Mouse (Mus musculus): Measurements from ENCODE around the gene Chaf1a. TPM values are rescaled to one million over a fixed set of nuclear protein-coding genes. Genes with fewer than 3 reads are reported as not detected.

The Chaf1a gene
- total RNA-seq, 2 experiments from 2014 or later, result 0.46 to 0.59 TPM

GRCm38 (mm10) chr17:56022989-56023290 lies 17.3 kb upstream of the Chaf1a start:
- H3K27ac ChIP-seq, result peak overlapping the region; percentile 89
- H3K4me3 ChIP-seq, result no peak overlapping the region
- no peak for TF ChIP-seq CTCF (IDR thresholded peaks at IDR 0.05)
- DNase-seq, result no peak
- intact Hi-C loops (cut with DNase I), result no loop called here

- intact Hi-C loops (cut with DNase I), result no loop called here
- H3K4me3 ChIP-seq, result no peak overlapping the region
- peak overlapping the region; percentile 89 for H3K27ac ChIP-seq
- peak; percentile 29 for DNase-seq
- no peak for TF ChIP-seq CTCF (IDR thresholded peaks at IDR 0.05)
These were observed 16.9 kb upstream of the Chaf1a start for GRCm38 (mm10) chr17:56023386-56023785.

GRCm38 (mm10) chr17:56024476-56024875 lies 15.8 kb upstream of the Chaf1a start:
- peak; percentile 34 for DNase-seq
- no peak overlapping the region for H3K4me3 ChIP-seq
- no peak for TF ChIP-seq CTCF (IDR thresholded peaks at IDR 0.05)
- H3K27ac ChIP-seq, result peak overlapping the region; percentile 89
- intact Hi-C loops (cut with DNase I), result no loop called here

DNA sequence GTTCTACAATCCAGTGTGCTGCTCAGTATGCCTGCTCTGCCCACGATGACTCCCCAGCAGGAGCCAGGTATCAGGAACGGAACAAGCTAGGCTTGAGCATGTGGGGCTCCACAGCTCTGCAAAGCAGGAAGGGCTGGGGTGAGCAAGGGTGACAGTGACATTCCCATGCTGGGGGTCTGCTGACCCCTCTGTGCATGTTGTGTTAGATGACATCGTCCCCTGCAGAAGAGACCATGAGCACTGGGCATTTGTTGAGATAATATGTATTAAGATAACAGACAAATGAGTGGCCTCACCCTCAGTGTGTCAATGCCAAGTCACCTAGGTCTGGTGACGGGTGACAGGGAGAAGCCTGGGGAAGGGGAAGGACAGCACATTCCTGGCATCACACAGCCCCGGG lies 15.3 kb upstream of the Chaf1a start:
- no peak for TF ChIP-seq CTCF (IDR thresholded peaks at IDR 0.05)
- no peak for DNase-seq
- H3K4me3 ChIP-seq, result no peak overlapping the region
- peak overlapping the region; percentile 89 for H3K27ac ChIP-seq
- intact Hi-C loops (cut with DNase I), result no loop called here

DNA sequence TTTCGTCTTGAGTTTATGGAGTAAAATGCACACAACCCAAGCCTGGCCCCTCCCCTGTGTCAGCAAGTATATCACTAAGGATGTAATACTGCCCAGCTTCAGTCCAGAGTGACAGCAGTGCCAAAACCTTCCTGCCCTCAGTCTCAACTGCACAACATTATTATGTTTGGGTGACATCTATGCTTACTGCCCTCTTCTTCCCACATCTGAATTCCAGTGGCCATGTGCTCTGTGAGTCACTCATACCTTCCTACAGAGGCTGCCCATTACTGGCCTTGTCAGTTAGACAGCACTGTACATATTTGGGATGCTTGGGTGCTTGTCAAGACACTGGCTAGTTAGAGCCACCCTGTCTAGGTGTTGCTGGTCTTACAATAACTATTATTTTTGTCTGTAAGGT lies 13.9 kb upstream of the Chaf1a start:
- no peak for DNase-seq
- no peak for TF ChIP-seq CTCF (IDR thresholded peaks at IDR 0.05)
- intact Hi-C loops (cut with DNase I), result no loop called here
- H3K4me3 ChIP-seq, result no peak overlapping the region
- H3K27ac ChIP-seq, result peak overlapping the region; percentile 89

DNA sequence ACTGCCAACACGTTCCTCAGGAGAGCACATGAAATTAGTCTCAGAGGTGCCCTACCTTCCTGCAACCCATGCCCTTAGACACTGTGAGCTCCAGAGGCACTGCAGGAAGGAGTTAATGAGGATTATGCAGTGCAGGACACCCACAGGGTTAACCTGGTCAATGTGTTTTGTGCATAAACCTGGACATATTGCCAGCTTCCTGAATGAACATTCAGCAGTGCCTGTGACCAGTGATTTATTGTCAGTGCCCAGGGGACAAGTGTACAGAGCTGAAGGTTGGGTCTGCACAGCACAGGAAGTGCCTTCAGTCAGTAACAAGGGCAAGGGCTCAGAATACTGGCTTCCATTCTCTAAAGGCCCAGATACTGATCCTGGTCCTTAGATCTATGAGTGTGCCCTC lies 13.4 kb upstream of the Chaf1a start:
- no peak for TF ChIP-seq CTCF (IDR thresholded peaks at IDR 0.05)
- no peak for DNase-seq
- Histone ChIP-seq H3K27ac (peak overlapping the region; percentile 89), H3K4me3 (no peak overlapping the region; the same call in 1 of the 2 replicates)
- intact Hi-C loops (cut with DNase I), result no loop called here

DNA sequence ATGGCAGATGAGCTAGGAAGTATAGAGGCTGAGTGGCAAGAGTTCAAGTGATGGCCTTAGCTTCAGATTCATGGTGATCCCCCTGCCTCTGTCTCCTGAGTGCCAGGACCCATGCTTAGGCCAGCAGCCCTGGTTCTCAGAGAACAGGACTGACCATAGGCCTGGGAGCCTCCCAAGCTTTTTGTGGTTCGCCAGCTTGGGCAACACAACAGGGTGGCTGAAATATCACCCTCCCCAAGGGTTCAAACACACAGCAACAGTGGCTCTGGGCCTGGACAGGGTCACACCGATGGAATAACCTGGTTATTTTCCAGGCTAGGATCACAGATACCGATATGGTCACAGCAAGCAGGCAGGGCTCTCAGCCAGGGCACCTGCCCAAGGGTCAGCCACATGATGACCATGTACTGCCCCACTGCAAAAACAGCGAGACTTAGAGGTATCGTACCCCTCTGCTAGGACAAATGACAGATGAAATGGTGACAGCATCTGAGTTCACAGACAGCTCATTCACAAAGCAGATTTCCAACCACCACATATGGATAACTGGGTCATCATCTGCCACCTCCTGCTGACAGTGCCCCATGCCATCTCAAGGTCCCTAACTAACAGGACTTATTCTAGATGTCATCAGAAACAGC lies 12.3 kb upstream of the Chaf1a start:
- peak overlapping the region; percentile 89 for H3K27ac ChIP-seq
- DNase-seq, result peak; percentile 86
- TF ChIP-seq CTCF (IDR thresholded peaks at IDR 0.05), result no peak
- H3K4me3 ChIP-seq, result no peak overlapping the region
- intact Hi-C loops (cut with DNase I), result no loop called here

DNA sequence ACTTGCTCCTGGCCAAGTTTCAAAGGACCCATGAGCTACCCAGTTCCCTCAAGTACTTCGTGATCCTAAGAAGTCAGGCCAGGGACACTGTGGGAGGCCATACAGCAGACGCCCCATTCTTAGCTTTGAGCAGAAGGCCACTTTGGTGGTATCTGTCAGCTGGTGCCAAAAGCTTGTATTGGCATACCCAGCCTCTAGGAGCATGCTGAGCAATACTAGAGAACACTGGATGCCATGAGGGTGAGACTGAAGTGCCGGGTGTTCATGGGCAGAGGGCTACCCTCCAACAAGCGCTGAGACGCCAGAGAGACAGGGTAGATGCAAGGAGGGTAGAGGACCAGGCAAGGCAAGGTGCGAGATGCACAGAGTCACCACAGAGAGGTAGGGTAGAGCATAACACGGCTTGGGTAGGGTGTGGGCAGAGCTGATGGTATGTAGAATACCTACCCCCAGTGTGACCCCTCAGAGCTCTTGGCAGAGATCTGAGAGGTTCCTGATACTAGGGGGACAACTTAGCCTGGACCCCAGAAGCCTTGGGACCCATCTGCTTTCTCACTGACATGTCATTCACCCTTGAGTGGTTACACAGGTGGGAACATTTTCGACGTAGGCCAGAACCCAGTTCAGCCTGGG lies 9.9 kb upstream of the Chaf1a start:
- no peak for TF ChIP-seq CTCF (IDR thresholded peaks at IDR 0.05)
- Histone ChIP-seq H3K27ac (peak overlapping the region; percentile 89), H3K4me3 (peak overlapping the region; percentile 11; the same call in 1 of the 2 replicates)
- intact Hi-C loops (cut with DNase I), result loop anchor here (10.0 kb wide), 1 partner anchor 1244 kb away; the partner anchor contains the start of gene Vav1
- DNase-seq, result peak; percentile 17

DNA sequence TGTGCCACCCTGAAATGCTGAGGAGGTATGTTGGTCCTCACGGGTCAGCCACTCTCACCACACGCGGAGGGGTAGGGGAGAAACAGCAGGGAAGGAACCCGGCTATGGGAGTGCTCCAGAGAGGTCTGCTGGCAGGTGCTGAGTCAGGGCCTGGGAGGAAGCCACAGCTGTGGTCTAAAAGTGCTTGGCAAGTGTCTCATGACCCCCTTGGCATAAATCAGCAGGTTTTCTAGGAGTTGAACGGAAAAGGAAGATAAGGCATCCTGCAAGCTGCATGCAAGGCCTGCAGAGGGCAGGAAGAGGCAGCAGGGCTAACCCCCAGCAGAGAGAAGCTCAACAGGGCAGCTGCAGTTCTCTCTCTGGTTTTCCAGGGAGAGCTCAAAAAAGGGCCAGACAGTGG lies 9.3 kb upstream of the Chaf1a start:
- peak; percentile 67 for DNase-seq
- peak; percentile 16; the same call in 1 of the 2 replicates for TF ChIP-seq CTCF (IDR thresholded peaks at IDR 0.05)
- H3K4me3 ChIP-seq, result peak overlapping the region; percentile 11; the same call in 1 of the 2 replicates
- H3K27ac ChIP-seq, result peak overlapping the region; percentile 89
- intact Hi-C loops (cut with DNase I), result loop anchor here (10.0 kb wide), 1 partner anchor 1244 kb away; the partner anchor contains the start of gene Vav1

GRCm38 (mm10) chr17:56031431-56031830 lies 8.8 kb upstream of the Chaf1a start:
- DNase-seq, result no peak
- H3K27ac ChIP-seq, result peak overlapping the region; percentile 89
- intact Hi-C loops (cut with DNase I), result loop anchor here (10.0 kb wide), 1 partner anchor 1243 kb away; the partner anchor contains the start of gene Vav1
- TF ChIP-seq CTCF (IDR thresholded peaks at IDR 0.05), result no peak
- no peak overlapping the region for H3K4me3 ChIP-seq

GRCm38 (mm10) chr17:56032127-56032733 lies 8.0 kb upstream of the Chaf1a start:
- H3K27ac ChIP-seq, result peak overlapping the region; percentile 43; the same call in 1 of the 2 replicates
- intact Hi-C loops (cut with DNase I), result loop anchor here (10.0 kb wide), 1 partner anchor 1243 kb away; the partner anchor contains the start of gene Vav1
- no peak overlapping the region for H3K4me3 ChIP-seq
- DNase-seq, result peak; percentile 25
- TF ChIP-seq CTCF (IDR thresholded peaks at IDR 0.05), result no peak

DNA sequence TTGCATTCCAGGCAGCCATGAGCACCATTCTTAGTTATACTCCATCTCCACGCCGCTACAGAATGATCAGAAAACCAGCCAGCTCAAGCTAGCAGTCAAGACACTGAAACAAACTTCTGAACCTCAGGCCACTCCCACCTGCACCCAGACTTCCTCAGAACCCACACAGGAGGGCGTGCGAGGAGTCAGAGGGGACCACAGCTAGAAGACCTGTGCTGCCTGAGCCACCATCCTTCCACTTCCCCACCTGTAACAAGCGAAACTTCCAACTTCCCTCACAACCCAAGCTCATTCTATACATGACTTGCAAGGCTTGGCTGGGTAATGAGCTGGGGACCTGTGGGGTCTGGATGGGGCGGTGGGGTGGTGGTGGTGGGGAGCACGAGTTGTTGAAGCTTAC lies 7.4 kb upstream of the Chaf1a start:
- Histone ChIP-seq H3K4me3 (peak overlapping the region; percentile 5; the same call in 1 of the 2 replicates), H3K27ac (peak overlapping the region; percentile 100)
- DNase-seq, result peak; percentile 24
- no peak for TF ChIP-seq CTCF (IDR thresholded peaks at IDR 0.05)
- intact Hi-C loops (cut with DNase I), result loop anchor here (10.0 kb wide), 1 partner anchor 1242 kb away; the partner anchor contains the start of gene Vav1

Data from gastrocnemius, adult 2 months (tissue).